Mouse (Mus musculus) adrenal gland, postnatal 0 days (tissue): ENCODE measurements around the gene Cnga2. TPM values are rescaled to one million over a fixed set of nuclear protein-coding genes. Genes with fewer than 3 reads are reported as not detected.

ENCODE experiments used
- polyA plus RNA-seq: library from polyadenylated mRNA; unstranded; fragments of >200 nt; fragmentation: Nextera tagmentation; extraction: Ambion mirVana; gene quantifications from 2 replicates; pipeline ENCODE4 v1.2.1, GENCODE M21; 2015

Gene Cnga2
- 0.04 and 0.05 TPM in 2 replicates for polyA plus RNA-seq

GRCm38 (mm10) chrX:71991549-71991948, at the start of gene Cnga2:
TSS of gene Cnga2 (plus strand) at chrX:71991849.

GRCm38 (mm10) chrX:71962073-71963051, 29.3 kb upstream of the Cnga2 start, which contains the start of gene Prrg3:
TSS of gene Prrg3 (plus strand) at chrX:71962624.

GRCm38 (mm10) chrX:71972686-71973085, 19.0 kb upstream of the Cnga2 start, which contains the start of gene Fate1:
TSS of gene Fate1 (plus strand) at chrX:71972986.

Other genes starting within 250 kb of the Cnga2 start
- 45.6 and 67.6 TPM in 2 replicates for gene Vma21, start 175.9 kb upstream of the Cnga2 start, polyA plus RNA-seq
- 0.21 TPM in 1 of 2 replicates, not detected in the other for gene Gm1141, start 70.8 kb upstream of the Cnga2 start, polyA plus RNA-seq
- gene Prrg3, start 29.2 kb upstream of the Cnga2 start, polyA plus RNA-seq = 3.7 and 4.0 TPM in 2 replicates
- 0.33 and 0.69 TPM in 2 replicates for gene Fate1, start 18.9 kb upstream of the Cnga2 start, polyA plus RNA-seq
- gene Magea4, start 230.2 kb downstream of the Cnga2 start, polyA plus RNA-seq = not detected in 2 replicates